Mouse (Mus musculus) erythroid progenitor cell, adult 5-6 weeks (primary cell): ENCODE results near the gene Galntl6. TPM values are rescaled to one million over a fixed set of nuclear protein-coding genes. Genes with fewer than 3 reads are reported as not detected.

ENCODE experiments used
- ATAC-seq: replicated peaks from 2 replicates; pipeline ENCODE4 v1.8.0; 2016; ENCODE audit warnings: moderate number of reproducible peaks, mild to moderate bottlenecking, moderate TSS enrichment, inconsistent platforms; ENCODE audit not compliant: poor library complexity, low FRiP score, severe bottlenecking
- total RNA-seq, 2 experiments: library from RNA; stranded (forward) in 1 of 2; stranded (reverse) in 1 of 2; fragments of 150-400 nt in 1 of 2; fragments of 186-747, 209-891 nt in 1 of 2; gene quantifications; 2 replicates each; pipeline versions ENCODE4 v1.2.3 to v1.2.4; 2015 to 2017; ENCODE audit warnings: low replicate concordance in 2 of 2

Gene Galntl6
- total RNA-seq, 2 experiments from 2014 or later, result not detected

GRCm38 (mm10) chr8:57918720-57919640 lies 993.5 kb downstream of the Galntl6 start:
- no peak for ATAC-seq

GRCm38 (mm10) chr8:57893360-57893759 lies 1019.1 kb downstream of the Galntl6 start:
- no peak for ATAC-seq

- no peak for ATAC-seq
These were observed 1020.3 kb downstream of the Galntl6 start for GRCm38 (mm10) chr8:57892115-57892514.

GRCm38 (mm10) chr8:57890159-57890558 lies 1022.3 kb downstream of the Galntl6 start:
- ATAC-seq, result no peak

GRCm38 (mm10) chr8:57888831-57889230 lies 1023.6 kb downstream of the Galntl6 start:
- ATAC-seq, result no peak

- ATAC-seq, result no peak
These were observed 1033.0 kb downstream of the Galntl6 start for GRCm38 (mm10) chr8:57879452-57879851.

GRCm38 (mm10) chr8:57849074-57849473 lies 1063.4 kb downstream of the Galntl6 start:
- no peak for ATAC-seq

- ATAC-seq, result no peak
These were observed 1069.0 kb downstream of the Galntl6 start for GRCm38 (mm10) chr8:57843461-57843860.

GRCm38 (mm10) chr8:57842462-57843391 lies 1069.7 kb downstream of the Galntl6 start:
- no peak for ATAC-seq

GRCm38 (mm10) chr8:57841446-57841845 lies 1071.0 kb downstream of the Galntl6 start:
- ATAC-seq, result no peak

GRCm38 (mm10) chr8:57837384-57837783 lies 1075.1 kb downstream of the Galntl6 start:
- ATAC-seq, result no peak

GRCm38 (mm10) chr8:57836981-57837380 lies 1075.5 kb downstream of the Galntl6 start:
- no peak for ATAC-seq

- ATAC-seq, result no peak
These were observed 1076.1 kb downstream of the Galntl6 start for GRCm38 (mm10) chr8:57836201-57836883.

- no peak for ATAC-seq
These were observed 1089.3 kb downstream of the Galntl6 start for GRCm38 (mm10) chr8:57823151-57823550.

GRCm38 (mm10) chr8:57816034-57816433 lies 1096.4 kb downstream of the Galntl6 start:
- ATAC-seq, result no peak

GRCm38 (mm10) chr8:57807060-57807459 lies 1105.4 kb downstream of the Galntl6 start:
- ATAC-seq, result no peak

GRCm38 (mm10) chr8:57805094-57805493 lies 1107.3 kb downstream of the Galntl6 start:
- ATAC-seq, result no peak

GRCm38 (mm10) chr8:57803821-57804220 lies 1108.6 kb downstream of the Galntl6 start:
- no peak for ATAC-seq

GRCm38 (mm10) chr8:57801197-57801596 lies 1111.2 kb downstream of the Galntl6 start:
- ATAC-seq, result no peak

- no peak for ATAC-seq
These were observed 1112.1 kb downstream of the Galntl6 start for GRCm38 (mm10) chr8:57800327-57800726.
